Mouse (Mus musculus): ENCODE data around the gene Sec22c.

GRCm38 (mm10) chr9:121754624-121755023 lies 49.3 kb upstream of the Sec22c start:
- TF ChIP-seq POLR2A (IDR thresholded peaks at IDR 0.05; ENCODE audit: control insufficient read depth, low read depth, low read length) = no peak
- TF ChIP-seq CTCF (IDR thresholded peaks at IDR 0.05; ENCODE audit: control insufficient read depth, insufficient read depth, insufficient replicate concordance, low read depth, low read length) = no peak

Measured in testis, adult 2 months (tissue).